In genomic region chr2:156991470-156992319, GRCm38 (mm10) we compare ENCODE assay signal across 7 mouse cellular contexts. TPM values are rescaled to one million over a fixed set of nuclear protein-coding genes. Genes with fewer than 3 reads are reported as not detected.
DNase-seq lines count a peak whose midpoint lies in the region; ATAC-seq lines count a peak whose summit lies in the region.

Gene Ndrg3, minus strand, starts transcription at chr2:156992056.

- no peaks in the 10 kb centered on the region; the same call in 1 of the 2 replicates for H3K4me1 ChIP-seq in embryonic facial prominence, embryonic 11.5 days (ENCODE audit: control insufficient read depth, insufficient read depth, low read length)
- H3K4me1 ChIP-seq in limb, embryonic 10.5 days = peaks cover 13% of the 10 kb centered on the region
- H3K4me1 ChIP-seq in midbrain, embryonic 13.5 days (replicated peaks) = peaks cover 17% of the 10 kb centered on the region

- H3K36me3 ChIP-seq in embryonic facial prominence, embryonic 11.5 days (replicated peaks; ENCODE audit: control insufficient read depth, insufficient read depth, low read depth, low read length) = no peaks in the 10 kb centered on the region
- peaks cover 34% of the 10 kb centered on the region for H3K36me3 ChIP-seq in limb, embryonic 10.5 days
- H3K36me3 ChIP-seq in midbrain, embryonic 13.5 days = peaks cover 11% of the 10 kb centered on the region; the same call in 1 of the 2 replicates

- peak; percentile 94 for ATAC-seq in embryonic facial prominence, embryonic 11.5 days (replicated peaks; ENCODE audit: insufficient number of reproducible peaks, low FRiP score, low TSS enrichment, low read depth)
- ATAC-seq in granulocyte monocyte progenitor cell, adult 5-6 weeks (replicated peaks; ENCODE audit: poor library complexity, severe bottlenecking) = peak; percentile 96
- ATAC-seq in midbrain, embryonic 13.5 days = peak; percentile 97

- H3K4me3 ChIP-seq in embryonic facial prominence, embryonic 11.5 days (ENCODE audit: low read depth, low read length) = peak within 1 kb of the TSS; percentile 81
- H3K4me3 ChIP-seq in limb, embryonic 10.5 days = peak within 1 kb of the TSS; percentile 91
- H3K4me3 ChIP-seq in midbrain, embryonic 13.5 days (replicated peaks) = peak within 1 kb of the TSS; percentile 92

- H3K27me3 ChIP-seq in embryonic facial prominence, embryonic 11.5 days (ENCODE audit: control insufficient read depth, insufficient read depth, low read length) = no peaks in the 10 kb centered on the region
- H3K27me3 ChIP-seq in limb, embryonic 10.5 days (ENCODE audit: low read depth, poor library complexity, severe bottlenecking) = no peaks in the 10 kb centered on the region
- H3K27me3 ChIP-seq in midbrain, embryonic 13.5 days = no peaks in the 10 kb centered on the region

- no peak within 1 kb of the TSS for H3K27ac ChIP-seq in embryonic facial prominence, embryonic 11.5 days (replicated peaks; ENCODE audit: low read depth, low read length)
- H3K27ac ChIP-seq in limb, embryonic 10.5 days = peak within 1 kb of the TSS; percentile 81
- peak within 1 kb of the TSS; percentile 86 for H3K27ac ChIP-seq in midbrain, embryonic 13.5 days

- H3K4me2 ChIP-seq in embryonic facial prominence, embryonic 11.5 days (ENCODE audit: low read depth, low read length) = peak within 1 kb of the TSS; percentile 86
- peak within 1 kb of the TSS; percentile 94 for H3K4me2 ChIP-seq in midbrain, embryonic 13.5 days (replicated peaks)

- DNase-seq in adrenal gland, postnatal 14 days = peak; percentile 97
- peak; percentile 99 for DNase-seq in embryonic facial prominence, embryonic 11.5 days (ENCODE audit: low spot score)
- DNase-seq in kidney, adult 11 months = peak; percentile 98
- peak; percentile 96 for DNase-seq in limb, embryonic 10.5 days (ENCODE audit: low spot score)
- DNase-seq in spleen, adult 12 weeks (ENCODE audit: low spot score) = peak; percentile 94

- no peaks in the 10 kb centered on the region for H3K9me3 ChIP-seq in embryonic facial prominence, embryonic 11.5 days (replicated peaks; ENCODE audit: control insufficient read depth, low read length)
- no peaks in the 10 kb centered on the region for H3K9me3 ChIP-seq in limb, embryonic 10.5 days (replicated peaks)
- no peaks in the 10 kb centered on the region for H3K9me3 ChIP-seq in midbrain, embryonic 13.5 days

- under 1% methylated on average over 66 of the region's 66 CpGs for WGBS in embryonic facial prominence, embryonic 11.5 days
- under 1% methylated on average over 66 of the region's 66 CpGs for WGBS in limb, embryonic 10.5 days
- WGBS in midbrain, embryonic 13.5 days = under 1% methylated on average over 66 of the region's 66 CpGs

- peak within 1 kb of the TSS; percentile 85 for H3K9ac ChIP-seq in embryonic facial prominence, embryonic 11.5 days (replicated peaks; ENCODE audit: low read length)
- H3K9ac ChIP-seq in midbrain, embryonic 13.5 days (replicated peaks) = peak within 1 kb of the TSS; percentile 92

RNA-seq across cellular contexts. Expression of gene Ndrg3, which starts in this region (rescaled TPM):
- 53.4 and 64.4 TPM in 2 replicates for total RNA-seq in adrenal gland, postnatal 14 days (2021)
- 42.2 and 49.8 TPM in 2 replicates for polyA plus RNA-seq in embryonic facial prominence, embryonic 11.5 days (2014; fragmentation: Nextera tagmentation; extraction: Ambion mirVana)
- 25.7 and 28.1 TPM in 2 replicates for total RNA-seq in granulocyte monocyte progenitor cell, adult 5-6 weeks (2014; fragmentation: Nextera tagmentation)
- 22.5 and 25.1 TPM in 2 replicates for total RNA-seq in granulocyte monocyte progenitor cell, adult 5-6 weeks (2017)
- 37.5 and 40.4 TPM in 2 replicates for polyA plus RNA-seq in limb, embryonic 10.5 days (2016; fragmentation: Nextera tagmentation; extraction: Ambion mirVana)
- polyA plus RNA-seq in midbrain, embryonic 13.5 days (2015; fragmentation: Nextera tagmentation; extraction: Ambion mirVana) = 81.4 and 81.6 TPM in 2 replicates
